Mouse (Mus musculus): ENCODE measurements around the gene Ydjc.

GRCm38 (mm10) chr16:17144339-17144738 is at the start of gene Ydjc:
- TF ChIP-seq POLR2A (IDR thresholded peaks at IDR 0.05; ENCODE audit: control insufficient read depth, extremely low read depth, insufficient read depth, low read length, poor library complexity) (no peak), CTCF (IDR thresholded peaks at IDR 0.05; ENCODE audit: borderline replicate concordance, control insufficient read depth, extremely low read depth, insufficient read depth, low read length, poor library complexity) (no peak)
